Mouse (Mus musculus) liver, embryonic 14.5 days (tissue): Measurements from ENCODE around the gene Gabrr1.

ENCODE experiments used
- CTCF ChIP-seq: IDR thresholded peaks from 2 replicates; pipeline ENCODE4 v1.5.1; 2016; ENCODE audit warnings: antibody characterized with exemption, low read depth, control low read depth
- EP300 ChIP-seq: IDR thresholded peaks from 2 replicates; pipeline ENCODE4 v1.6.1; 2016; ENCODE audit warnings: antibody characterized with exemption, low read depth

DNA sequence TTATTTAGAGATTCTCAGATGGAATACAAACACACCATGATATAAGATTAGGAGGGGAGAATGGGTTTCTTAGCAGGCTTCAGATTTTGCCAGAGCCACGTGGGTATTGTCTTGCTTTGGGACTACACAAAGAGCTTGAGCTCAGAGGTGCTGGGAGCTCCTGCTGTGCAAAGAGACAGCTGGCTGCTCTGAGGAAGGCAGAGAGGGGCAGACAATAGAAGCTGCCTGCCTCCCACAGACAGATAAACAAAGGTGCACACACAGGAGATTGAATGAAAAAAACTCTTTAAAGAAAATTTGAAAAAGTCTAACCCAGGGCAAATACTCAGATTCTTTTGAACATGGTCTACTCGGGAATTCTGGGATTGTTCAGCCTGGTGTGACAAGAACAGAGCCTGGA lies 65.8 kb downstream of the Gabrr1 start:
- TF ChIP-seq CTCF (no peak), EP300 (no peak)
